Mouse (Mus musculus): ENCODE measurements around the gene Pomc. TPM values are rescaled to one million over a fixed set of nuclear protein-coding genes. Genes with fewer than 3 reads are reported as not detected.

Pomc gene
- total RNA-seq, 1 experiment, result 5.7 TPM

- no peak for DNase-seq (ENCODE audit: low read depth, low spot score)
Observed at GRCm38 (mm10) chr12:3982257-3982656, 27.5 kb downstream of the Pomc start.

GRCm38 (mm10) chr12:3983736-3984135 lies 29.0 kb downstream of the Pomc start:
- Histone ChIP-seq H3K36me3 (ENCODE audit: control insufficient read depth, insufficient read depth, low read length, poor library complexity, severe bottlenecking) (no peaks in the 10 kb centered on the region), H3K4me1 (ENCODE audit: control insufficient read depth in 2 of 2, insufficient read depth in 2 of 2, low read length in 2 of 2, poor library complexity in 1 of 2) (peaks cover 4 to 10% of the 10 kb centered on the region in 2 experiments; a peak in 3 of 4 replicates), H3K9ac (ENCODE audit: insufficient read depth, low read depth, low read length, poor library complexity, severe bottlenecking) (no peak overlapping the region), H3K9me3 (ENCODE audit: control insufficient read depth, insufficient read depth, low read depth, low read length) (no peaks in the 10 kb centered on the region), H3K4me3 (ENCODE audit: insufficient read depth in 1 of 2, low read depth in 1 of 2, low read length in 2 of 2, poor library complexity in 1 of 2, severe bottlenecking in 1 of 2) (no peak overlapping the region), H3K27ac (ENCODE audit: insufficient read depth, low read depth, low read length, poor library complexity, severe bottlenecking) (no peak overlapping the region)
- in situ Hi-C loops (cut with MboI; ENCODE audit: low sequenced_read_pairs in 2 of 2, unreplicated experiment in 2 of 2), result loop anchor here in 1 of 2 experiments (5.0 kb wide), 1 partner anchor 94 kb away; no protein-coding TSS in a partner anchor
- TF ChIP-seq ZNF384 (IDR thresholded peaks at IDR 0.05; ENCODE audit: low read depth, low read length) (no peak), ZC3H11A (IDR thresholded peaks at IDR 0.05; ENCODE audit: borderline replicate concordance, low read depth, low read length) (peak; percentile 44; the same call in 1 of the 2 replicates)
- peak; percentile 79 for DNase-seq (ENCODE audit: low read depth, low spot score)

More at GRCm38 (mm10) chr12:3982257-3982656, 27.5 kb downstream of the Pomc start:
- peaks cover 4 to 10% of the 10 kb centered on the region in 2 experiments; a peak in 3 of 4 replicates for H3K4me1 ChIP-seq (ENCODE audit: control insufficient read depth in 2 of 2, insufficient read depth in 2 of 2, low read length in 2 of 2, poor library complexity in 1 of 2)
- H3K9ac ChIP-seq (ENCODE audit: insufficient read depth, low read depth, low read length, poor library complexity, severe bottlenecking), result peak overlapping the region; percentile 72
- H3K4me3 ChIP-seq (ENCODE audit: insufficient read depth in 1 of 2, low read depth in 1 of 2, low read length in 2 of 2, poor library complexity in 1 of 2, severe bottlenecking in 1 of 2), result peak overlapping the region; percentile 85 to 99
- in situ Hi-C loops (cut with MboI; ENCODE audit: low sequenced_read_pairs in 2 of 2, unreplicated experiment in 2 of 2), result loop anchor here in 1 of 2 experiments (5.0 kb wide), 1 partner anchor 95 kb away; no protein-coding TSS in a partner anchor
- no peak overlapping the region for H3K27ac ChIP-seq (ENCODE audit: insufficient read depth, low read depth, low read length, poor library complexity, severe bottlenecking)
- no peaks in the 10 kb centered on the region for H3K36me3 ChIP-seq (ENCODE audit: control insufficient read depth, insufficient read depth, low read length, poor library complexity, severe bottlenecking)
- no peaks in the 10 kb centered on the region for H3K9me3 ChIP-seq (ENCODE audit: control insufficient read depth, insufficient read depth, low read depth, low read length)
- TF ChIP-seq ZNF384 (IDR thresholded peaks at IDR 0.05; ENCODE audit: low read depth, low read length) (no peak), ZC3H11A (IDR thresholded peaks at IDR 0.05; ENCODE audit: borderline replicate concordance, low read depth, low read length) (no peak), HCFC1 (IDR thresholded peaks at IDR 0.05; ENCODE audit: borderline replicate concordance, insufficient read depth, low read length) (no peak), MAFK (IDR thresholded peaks at IDR 0.05; ENCODE audit: insufficient read depth, low read depth, low read length) (no peak)

GRCm38 (mm10) chr12:3984446-3984845 lies 29.7 kb downstream of the Pomc start:
- in situ Hi-C loops (cut with MboI; ENCODE audit: low sequenced_read_pairs in 2 of 2, unreplicated experiment in 2 of 2), result loop anchor here in 1 of 2 experiments (5.0 kb wide), 1 partner anchor 93 kb away; no protein-coding TSS in a partner anchor
- H3K4me3 ChIP-seq (ENCODE audit: insufficient read depth in 1 of 2, low read depth in 1 of 2, low read length in 2 of 2, poor library complexity in 1 of 2, severe bottlenecking in 1 of 2), result no peak overlapping the region
- H3K36me3 ChIP-seq (ENCODE audit: control insufficient read depth, insufficient read depth, low read length, poor library complexity, severe bottlenecking), result no peaks in the 10 kb centered on the region
- no peak overlapping the region for H3K9ac ChIP-seq (ENCODE audit: insufficient read depth, low read depth, low read length, poor library complexity, severe bottlenecking)
- TF ChIP-seq ZC3H11A (IDR thresholded peaks at IDR 0.05; ENCODE audit: borderline replicate concordance, low read depth, low read length), result no peak
- TF ChIP-seq HCFC1 (IDR thresholded peaks at IDR 0.05; ENCODE audit: borderline replicate concordance, insufficient read depth, low read length), result no peak
- no peak for TF ChIP-seq CHD2 (IDR thresholded peaks at IDR 0.05; ENCODE audit: low read depth, low read length)
- no peak for TF ChIP-seq ZNF384 (IDR thresholded peaks at IDR 0.05; ENCODE audit: low read depth, low read length)
- TF ChIP-seq MAFK (IDR thresholded peaks at IDR 0.05; ENCODE audit: insufficient read depth, low read depth, low read length), result no peak
- no peaks in the 10 kb centered on the region for H3K9me3 ChIP-seq (ENCODE audit: control insufficient read depth, insufficient read depth, low read depth, low read length)
- no peak overlapping the region for H3K27ac ChIP-seq (ENCODE audit: insufficient read depth, low read depth, low read length, poor library complexity, severe bottlenecking)
- no peak for DNase-seq (ENCODE audit: low read depth, low spot score)
- peaks cover 4 to 10% of the 10 kb centered on the region in 2 experiments; a peak in 3 of 4 replicates for H3K4me1 ChIP-seq (ENCODE audit: control insufficient read depth in 2 of 2, insufficient read depth in 2 of 2, low read length in 2 of 2, poor library complexity in 1 of 2)

GRCm38 (mm10) chr12:3989943-3990342 lies 35.2 kb downstream of the Pomc start:
- TF ChIP-seq HCFC1 (IDR thresholded peaks at IDR 0.05; ENCODE audit: borderline replicate concordance, insufficient read depth, low read length) (no peak), ZC3H11A (IDR thresholded peaks at IDR 0.05; ENCODE audit: borderline replicate concordance, low read depth, low read length) (no peak), ZNF384 (IDR thresholded peaks at IDR 0.05; ENCODE audit: low read depth, low read length) (no peak), MAFK (IDR thresholded peaks at IDR 0.05; ENCODE audit: insufficient read depth, low read depth, low read length) (no peak), CHD2 (IDR thresholded peaks at IDR 0.05; ENCODE audit: low read depth, low read length) (no peak)
- H3K9me3 ChIP-seq (ENCODE audit: control insufficient read depth, insufficient read depth, low read depth, low read length), result no peaks in the 10 kb centered on the region
- in situ Hi-C loops (cut with MboI; ENCODE audit: low sequenced_read_pairs in 2 of 2, unreplicated experiment in 2 of 2), result no loop called here
- no peak for DNase-seq (ENCODE audit: low read depth, low spot score)
- H3K9ac ChIP-seq (ENCODE audit: insufficient read depth, low read depth, low read length, poor library complexity, severe bottlenecking), result no peak overlapping the region
- H3K36me3 ChIP-seq (ENCODE audit: control insufficient read depth, insufficient read depth, low read length, poor library complexity, severe bottlenecking), result no peaks in the 10 kb centered on the region
- no peak overlapping the region for H3K4me3 ChIP-seq (ENCODE audit: insufficient read depth in 1 of 2, low read depth in 1 of 2, low read length in 2 of 2, poor library complexity in 1 of 2, severe bottlenecking in 1 of 2)
- H3K27ac ChIP-seq (ENCODE audit: insufficient read depth, low read depth, low read length, poor library complexity, severe bottlenecking), result no peak overlapping the region
- H3K4me1 ChIP-seq (ENCODE audit: control insufficient read depth in 2 of 2, insufficient read depth in 2 of 2, low read length in 2 of 2, poor library complexity in 1 of 2), result no peaks in the 10 kb centered on the region

- Histone ChIP-seq H3K9me3 (ENCODE audit: control insufficient read depth, insufficient read depth, low read depth, low read length) (no peaks in the 10 kb centered on the region), H3K27ac (ENCODE audit: insufficient read depth, low read depth, low read length, poor library complexity, severe bottlenecking) (no peak overlapping the region)
Observed at GRCm38 (mm10) chr12:3991047-3991446, 36.3 kb downstream of the Pomc start.

More at GRCm38 (mm10) chr12:3991047-3991446, 36.3 kb downstream of the Pomc start:
- H3K4me1 ChIP-seq (ENCODE audit: control insufficient read depth in 2 of 2, insufficient read depth in 2 of 2, low read length in 2 of 2, poor library complexity in 1 of 2), result no peaks in the 10 kb centered on the region
- TF ChIP-seq MAFK (IDR thresholded peaks at IDR 0.05; ENCODE audit: insufficient read depth, low read depth, low read length) (no peak), ZNF384 (IDR thresholded peaks at IDR 0.05; ENCODE audit: low read depth, low read length) (no peak), CHD2 (IDR thresholded peaks at IDR 0.05; ENCODE audit: low read depth, low read length) (no peak), HCFC1 (IDR thresholded peaks at IDR 0.05; ENCODE audit: borderline replicate concordance, insufficient read depth, low read length) (no peak), ZC3H11A (IDR thresholded peaks at IDR 0.05; ENCODE audit: borderline replicate concordance, low read depth, low read length) (no peak)
- DNase-seq (ENCODE audit: low read depth, low spot score), result no peak
- H3K4me3 ChIP-seq (ENCODE audit: insufficient read depth in 1 of 2, low read depth in 1 of 2, low read length in 2 of 2, poor library complexity in 1 of 2, severe bottlenecking in 1 of 2), result no peak overlapping the region
- no peak overlapping the region for H3K9ac ChIP-seq (ENCODE audit: insufficient read depth, low read depth, low read length, poor library complexity, severe bottlenecking)
- in situ Hi-C loops (cut with MboI; ENCODE audit: low sequenced_read_pairs in 2 of 2, unreplicated experiment in 2 of 2), result no loop called here
- H3K36me3 ChIP-seq (ENCODE audit: control insufficient read depth, insufficient read depth, low read length, poor library complexity, severe bottlenecking), result no peaks in the 10 kb centered on the region

Data from ES-E14 (cell line).